Mouse (Mus musculus) kidney, adult 8-10 months (tissue): ENCODE data around the gene Plxna1.

Experiments
- DNase-seq, 2 experiments: peaks; one replicate each; pipeline ENCODE4 v3.0.0; 2022

Plxna1 gene

DNA sequence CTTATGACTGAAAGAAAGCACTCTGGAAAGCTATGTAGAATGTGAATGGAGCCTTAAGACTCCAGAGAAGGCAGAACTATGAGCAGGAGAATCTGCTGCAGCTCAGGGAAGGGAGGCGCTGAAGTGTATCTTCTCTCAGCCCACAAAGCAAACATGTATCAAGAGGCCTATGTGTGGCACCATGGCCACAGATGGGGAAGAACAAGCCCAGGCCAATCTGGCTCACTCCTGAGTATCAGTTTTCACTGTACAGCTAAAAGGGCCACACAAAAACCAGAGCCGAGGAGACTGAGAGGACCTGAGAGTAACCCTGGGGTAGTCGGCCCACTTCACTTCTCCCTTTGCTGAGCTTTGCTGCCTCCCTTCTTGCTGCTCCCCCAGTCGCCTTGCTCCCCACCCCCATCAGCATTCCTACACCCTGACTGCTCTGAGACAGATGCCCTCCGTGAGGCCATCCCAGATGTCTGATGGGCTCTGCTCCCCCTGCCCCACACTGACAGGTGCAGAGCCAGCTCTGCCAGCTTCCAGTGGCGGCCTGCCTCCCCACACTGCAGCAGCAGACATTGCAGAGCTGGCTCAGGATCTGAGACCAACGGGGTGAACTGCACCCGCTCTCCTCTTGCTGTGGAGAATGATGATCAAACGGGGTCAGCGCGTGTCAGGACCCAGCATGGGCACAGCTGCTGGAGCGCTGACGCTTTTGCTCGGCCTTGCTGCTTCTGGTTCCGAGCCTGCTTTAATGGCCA, 34.5 kb downstream of the Plxna1 start:
- no peak for DNase-seq

DNA sequence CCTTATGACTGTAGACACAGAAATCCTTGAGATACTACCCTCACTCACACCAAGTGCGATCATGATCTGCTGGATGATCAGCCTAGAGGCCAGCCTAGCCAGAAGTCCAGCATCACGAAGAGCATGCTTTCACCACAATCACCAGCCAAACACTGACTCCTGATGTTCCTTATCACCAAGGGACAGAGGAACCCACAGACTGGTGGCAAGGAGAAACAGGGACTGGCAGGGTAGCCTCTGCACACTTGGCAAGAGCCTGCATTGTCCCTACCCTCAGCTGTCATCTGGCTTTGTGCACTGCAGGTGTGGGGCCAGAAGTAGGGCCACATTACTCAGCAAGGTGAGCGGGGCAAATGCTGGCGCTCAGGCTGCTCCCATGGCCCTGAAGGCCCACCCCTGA, 37.6 kb downstream of the Plxna1 start:
- no peak for DNase-seq

GRCm38 (mm10) chr6:89315263-89315662, 47.2 kb downstream of the Plxna1 start:
- DNase-seq: no peak

DNA sequence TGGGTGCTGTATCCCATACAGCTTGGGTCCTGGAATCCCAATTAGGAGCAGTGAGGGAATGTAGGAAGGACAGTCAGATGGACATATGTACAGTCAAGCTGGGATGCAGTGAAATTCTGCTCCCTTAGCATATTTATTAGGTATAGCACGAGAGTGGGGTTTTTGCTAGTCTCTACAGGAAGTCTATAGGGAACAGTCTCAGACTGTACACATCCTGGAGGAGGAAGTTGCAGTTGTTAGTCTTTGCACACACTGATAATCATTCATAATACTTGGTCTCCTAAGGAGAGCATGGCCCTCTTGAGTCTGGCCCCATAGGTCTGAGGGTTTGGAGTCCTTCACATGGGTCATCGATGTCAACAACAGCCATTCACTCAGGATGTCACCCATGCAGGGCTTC, 50.9 kb downstream of the Plxna1 start:
- no peak for DNase-seq

DNA sequence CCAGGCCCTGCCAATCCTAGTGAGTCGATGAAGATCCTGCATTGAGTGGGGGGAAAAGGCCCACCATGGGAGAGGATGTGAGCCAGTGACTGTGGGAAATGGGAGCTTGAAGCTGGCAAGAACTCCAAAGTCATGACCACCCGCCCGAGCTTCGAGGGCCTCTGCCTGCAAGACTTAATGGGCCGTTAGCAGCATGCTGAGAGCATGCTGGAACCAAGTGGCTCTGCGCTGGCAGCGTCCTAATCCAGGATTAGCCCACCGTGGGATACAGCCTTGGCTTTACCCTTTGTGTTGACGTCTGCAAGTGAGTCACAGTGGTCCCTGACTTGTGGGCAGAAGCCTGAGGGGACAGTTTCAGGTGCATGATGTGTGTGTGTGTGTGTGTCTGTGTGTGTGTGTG, 52.2 kb downstream of the Plxna1 start:
- DNase-seq: no peak

DNA sequence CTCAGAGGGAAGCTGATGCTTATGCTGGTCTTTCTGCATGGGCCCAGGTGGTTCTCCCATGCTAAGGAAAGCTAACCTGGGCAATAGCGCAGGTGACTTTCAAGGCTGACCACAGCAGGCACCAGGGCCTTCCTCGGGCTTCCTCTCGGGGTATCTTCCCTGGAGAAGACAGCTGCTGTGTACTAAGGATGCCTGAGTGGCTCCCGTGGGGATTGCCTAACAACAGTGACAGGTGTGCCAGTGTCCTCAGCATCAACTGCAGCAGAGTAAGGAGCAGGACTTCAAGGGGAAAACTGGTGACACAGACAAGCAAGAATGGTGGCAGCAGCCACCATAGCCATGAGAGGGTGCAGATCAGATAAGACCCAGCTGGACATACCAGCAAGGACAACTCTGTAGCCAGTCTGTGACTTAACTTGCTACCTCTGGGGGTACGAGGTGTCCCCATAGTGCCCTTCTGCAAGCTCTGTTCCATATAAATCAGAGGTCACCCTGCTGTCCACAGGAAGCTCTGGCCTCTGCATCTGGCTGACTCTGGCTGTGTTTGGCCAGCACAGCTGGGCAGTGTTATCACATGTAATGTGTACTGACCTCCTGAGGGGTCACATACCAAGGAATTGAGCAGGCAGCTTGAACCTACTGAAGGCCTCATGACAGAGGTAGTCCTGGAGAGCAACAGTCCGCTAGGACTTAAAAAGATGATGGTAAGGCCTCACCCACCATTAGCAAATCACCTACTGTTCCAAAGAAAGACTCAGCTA, 54.0 kb downstream of the Plxna1 start:
- DNase-seq: no peak

- DNase-seq: no peak
These were observed 57.9 kb downstream of the Plxna1 start for GRCm38 (mm10) chr6:89304375-89305058.

DNA sequence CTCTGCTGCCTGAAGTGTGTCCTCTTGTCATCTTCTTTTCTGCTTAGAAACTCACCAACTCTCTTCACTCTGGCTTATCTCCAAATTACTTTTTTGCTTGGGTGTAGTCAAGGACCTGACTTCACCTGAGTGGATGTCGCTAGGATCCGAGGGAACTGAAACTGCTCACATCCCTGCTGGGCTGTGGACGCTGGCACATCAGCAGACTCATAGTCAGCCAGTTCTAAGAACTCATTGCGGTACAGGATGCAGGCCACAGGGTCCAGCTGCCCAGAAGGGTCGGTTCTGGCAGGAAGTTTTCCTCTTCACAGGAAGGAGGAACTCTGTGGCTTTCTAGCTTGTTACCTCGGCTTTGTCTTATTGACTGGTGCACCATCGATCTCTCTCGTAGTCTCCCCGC, 62.6 kb downstream of the Plxna1 start:
- DNase-seq: no peak

DNA sequence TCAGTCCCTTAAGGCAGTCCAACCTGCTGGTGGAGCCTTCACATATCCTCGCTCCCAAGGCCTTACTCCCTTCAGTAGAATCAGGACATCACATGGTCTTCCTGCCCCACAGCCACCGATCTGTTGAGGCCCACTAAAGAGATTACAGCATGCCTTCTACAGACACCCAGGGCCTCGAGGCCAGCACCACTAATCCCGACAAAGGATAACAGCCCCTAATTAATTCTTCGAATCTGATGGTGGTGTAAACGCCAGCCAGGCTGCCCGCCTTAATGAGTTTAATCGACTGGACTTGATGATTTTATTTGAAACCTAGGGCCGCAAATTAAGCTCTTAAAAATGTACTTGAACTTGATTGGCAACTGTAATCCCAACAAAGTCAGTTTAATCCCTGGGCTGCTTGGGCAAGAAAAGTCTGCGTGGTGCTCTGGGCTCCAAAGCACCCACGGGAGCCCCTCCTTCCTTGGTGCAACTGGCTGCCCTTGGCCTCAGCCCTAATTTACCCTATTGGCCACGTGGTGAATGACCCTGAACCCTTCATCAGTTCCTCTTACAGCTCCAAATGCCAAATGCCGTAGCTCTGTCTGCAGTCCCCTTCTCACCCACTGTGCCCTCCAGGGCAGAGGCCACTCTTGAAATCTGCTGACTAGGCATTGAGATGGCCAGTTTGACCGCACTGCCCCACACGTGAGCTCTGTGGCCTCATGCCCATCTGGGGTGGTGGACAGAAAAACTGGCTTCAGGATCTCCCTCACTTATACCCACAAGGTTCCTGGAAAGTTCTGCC, 65.3 kb downstream of the Plxna1 start:
- peak; percentile 68 to 78 for DNase-seq

- no peak for DNase-seq
These were observed 66.3 kb downstream of the Plxna1 start for GRCm38 (mm10) chr6:89296001-89296709.

- no peak for DNase-seq
These were observed 67.8 kb downstream of the Plxna1 start for GRCm38 (mm10) chr6:89294621-89295020.

DNA sequence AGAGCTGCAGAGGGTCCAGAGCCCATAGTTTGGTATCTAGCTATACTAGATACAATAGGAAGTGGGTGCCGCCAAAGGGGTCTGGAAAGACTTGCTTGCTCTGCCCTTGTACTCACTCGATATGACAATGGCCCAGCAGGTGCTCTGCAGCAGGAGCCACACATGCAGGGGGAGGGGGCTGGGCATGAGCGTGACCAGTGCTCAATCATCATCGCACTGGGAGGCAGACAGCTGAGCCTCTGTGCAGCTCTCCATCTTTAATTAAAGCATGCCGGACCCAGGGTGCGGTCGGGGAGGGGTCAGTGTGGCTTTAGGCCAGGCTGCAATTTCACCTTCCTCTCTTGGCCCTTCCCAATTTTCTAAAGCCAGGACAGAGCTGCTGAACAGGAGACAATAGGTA, 70.9 kb downstream of the Plxna1 start:
- DNase-seq: no peak

DNA sequence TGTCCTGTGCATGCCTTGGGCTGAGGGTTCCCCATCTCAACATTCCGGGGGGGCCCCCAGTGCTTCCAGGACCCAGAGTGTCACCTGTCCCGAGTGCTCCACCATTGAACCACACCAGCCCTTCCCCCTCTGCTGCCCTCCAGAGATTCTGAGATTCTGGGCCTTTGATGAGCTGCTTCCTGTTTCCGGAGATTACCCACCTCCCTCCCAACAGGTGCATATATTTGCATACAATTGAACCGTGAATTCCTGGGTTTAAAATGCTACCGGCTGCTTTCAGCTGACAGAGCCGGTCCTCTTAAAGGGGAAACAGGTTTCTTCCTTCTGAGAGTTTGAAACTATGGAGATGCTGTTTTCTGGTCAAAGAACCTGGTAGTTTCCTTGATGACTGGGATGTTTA, 74.3 kb downstream of the Plxna1 start:
- DNase-seq: no peak

- DNase-seq: no peak
These were observed 75.6 kb downstream of the Plxna1 start for GRCm38 (mm10) chr6:89286700-89287428.

- DNase-seq: no peak
These were observed 76.1 kb downstream of the Plxna1 start for GRCm38 (mm10) chr6:89286286-89286655.

DNA sequence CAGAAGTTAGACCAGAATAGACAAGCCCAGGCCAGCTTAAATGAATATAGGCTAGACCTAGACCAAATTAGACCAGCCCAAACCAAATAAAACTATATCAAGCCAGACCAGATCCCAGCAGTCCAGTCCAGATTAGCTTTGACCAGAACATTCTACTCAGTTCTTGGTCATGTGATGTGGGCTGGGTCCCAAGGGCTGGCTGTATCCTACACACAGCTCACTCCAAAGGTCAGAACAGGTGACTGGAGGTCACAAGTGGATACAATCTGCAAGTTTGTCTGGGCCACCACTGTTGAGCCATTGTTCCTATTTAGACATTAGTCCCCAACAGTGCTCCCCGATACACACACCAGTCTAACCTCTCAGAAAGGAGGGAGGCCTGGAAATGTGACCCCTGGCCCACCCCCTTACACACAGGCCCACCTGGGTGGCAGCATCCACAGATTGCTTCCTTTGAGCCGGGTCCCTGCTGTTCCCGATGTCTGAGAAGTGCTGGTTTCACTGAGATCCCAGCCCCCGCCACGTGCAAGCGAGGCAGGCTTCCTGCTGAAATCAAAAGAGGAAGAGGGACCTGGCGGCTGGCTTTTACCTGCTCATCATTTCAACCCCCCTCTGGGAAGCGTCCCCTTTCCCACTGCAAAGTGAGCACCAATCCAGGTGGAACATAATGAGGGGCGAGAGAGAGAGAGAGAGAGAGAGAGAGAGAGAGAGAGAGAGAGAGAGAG, 76.7 kb downstream of the Plxna1 start:
- no peak for DNase-seq

DNA sequence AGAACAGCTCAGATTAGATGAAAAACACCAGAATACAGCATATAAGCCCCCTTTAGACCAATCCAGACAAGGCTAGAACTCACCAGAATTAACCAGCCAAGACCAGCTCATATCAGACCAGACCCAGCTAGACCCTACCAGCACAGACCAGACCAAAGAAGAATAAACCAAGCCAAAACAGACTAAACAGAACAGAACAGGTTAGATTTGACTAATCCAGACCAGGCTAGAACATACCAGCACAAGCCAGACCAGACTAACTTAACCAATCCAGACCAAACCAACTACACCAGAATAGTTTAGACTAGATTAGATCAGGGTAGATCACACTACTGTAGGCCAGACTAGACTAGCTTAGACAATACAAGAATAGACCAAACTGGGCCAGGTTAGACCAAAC, 77.3 kb downstream of the Plxna1 start:
- no peak for DNase-seq

- DNase-seq: no peak
These were observed 79.3 kb downstream of the Plxna1 start for GRCm38 (mm10) chr6:89283095-89283494.

DNA sequence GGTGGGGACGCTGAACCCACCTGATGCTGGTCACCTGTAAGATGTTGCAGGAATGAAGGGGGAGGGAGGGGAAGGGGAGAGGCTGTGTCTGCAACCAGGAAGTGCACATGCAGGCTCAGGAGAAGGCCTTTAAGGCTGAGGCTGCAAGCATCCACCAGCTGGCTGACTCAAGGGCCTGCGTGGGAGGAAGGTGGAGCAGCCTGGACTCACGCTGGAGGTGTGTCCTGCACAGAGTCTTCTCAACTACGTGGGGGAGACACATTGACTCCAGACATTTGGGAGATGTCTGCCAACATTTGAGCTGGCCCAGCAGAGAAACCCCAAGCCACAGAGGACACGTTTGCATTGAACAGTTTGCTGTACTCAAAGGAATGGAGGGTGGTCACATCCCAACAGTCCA, 79.8 kb downstream of the Plxna1 start:
- DNase-seq: no peak

DNA sequence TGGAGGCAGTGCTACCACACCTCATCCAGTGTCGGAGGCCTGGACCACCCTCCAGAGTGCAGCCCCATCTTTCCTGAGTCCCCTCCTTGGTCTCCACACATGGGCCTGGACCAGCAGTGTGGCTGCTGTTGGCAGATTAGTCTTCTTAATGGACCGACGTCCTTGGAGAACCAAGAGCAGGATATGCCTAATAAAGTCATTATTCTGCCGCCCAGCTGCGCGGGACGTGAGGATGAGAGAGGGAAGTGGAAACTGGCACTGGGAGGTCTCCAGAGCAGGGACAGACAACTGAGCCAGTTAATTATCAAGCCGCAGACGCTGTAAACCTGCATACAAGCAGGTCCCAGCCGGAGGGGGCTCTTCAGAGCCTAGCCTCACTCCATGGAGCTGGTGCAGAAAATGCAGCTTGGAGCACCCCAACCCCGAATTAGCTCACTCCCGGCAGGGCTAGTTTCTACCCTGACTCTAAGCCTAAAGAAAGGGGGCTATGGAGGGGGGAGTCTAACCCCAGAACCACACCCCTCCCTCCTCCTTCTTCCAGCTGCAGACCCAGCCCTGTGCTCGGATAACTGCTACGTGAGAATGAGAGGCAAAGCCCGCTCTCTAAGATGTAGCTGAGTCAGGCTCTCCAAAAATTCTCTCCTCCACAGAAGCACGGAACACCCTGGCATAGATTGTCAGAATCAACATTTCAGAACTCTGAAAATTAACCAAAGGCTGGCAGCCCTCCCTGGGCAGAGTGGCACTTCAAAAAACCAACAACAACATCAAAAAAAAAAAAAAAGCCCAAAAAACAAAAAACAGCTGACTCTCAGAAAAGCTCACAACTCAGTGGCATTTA, 80.7 kb downstream of the Plxna1 start:
- DNase-seq: no peak
